Mouse (Mus musculus) bone marrow, adult 2 months (tissue): ENCODE measurements at regions not wholly inside any gene's neighbourhood (a gene's known extent, or its start where the extent isn't known, plus 50 kb on each side); places are given as distances from the start of the nearest gene placed in this dataset.

Experiments
- H3K27ac ChIP-seq: fragments of 200-500 bp; 2 replicates; pipeline ENCODE4 v1.5.1; 2012; ENCODE audit warnings: low read depth, mild to moderate bottlenecking, control low read depth, inconsistent platforms, low read length; ENCODE audit not compliant: control insufficient read depth, poor library complexity, insufficient read depth
- H3K4me1 ChIP-seq: fragments of 200-500 bp; 2 replicates; pipeline ENCODE4 v1.6.1; 2011; ENCODE audit warnings: low read length; ENCODE audit not compliant: control insufficient read depth, insufficient read depth
- H3K4me3 ChIP-seq: fragments of 200-500 bp; replicated peaks from 2 replicates; pipeline ENCODE3; 2011; ENCODE audit warnings: mild to moderate bottlenecking, low read depth, low read length, control low read depth; ENCODE audit not compliant: control insufficient read depth
- CTCF ChIP-seq: fragments of 200-500 bp; IDR thresholded peaks from 2 replicates; pipeline ENCODE4 v1.5.1; 2011; ENCODE audit warnings: low read length, control low read depth; ENCODE audit not compliant: control insufficient read depth, insufficient read depth
- POLR2A ChIP-seq: fragments of 200-500 bp; IDR thresholded peaks from 2 replicates; pipeline ENCODE4 v1.6.1; 2011; ENCODE audit warnings: low read depth, mild to moderate bottlenecking, control low read depth, low read length, borderline replicate concordance; ENCODE audit not compliant: control insufficient read depth
- WGBS: fragments of 180-500 bp; shearing (Covaris S2); methylation state at CpG from one replicate; pipeline ENCODE4 v1.1.7; 2018; 5-methylcytosine and 5-hydroxymethylcytosine counted together

- no peaks in the 10 kb centered on the region for H3K4me1 ChIP-seq
- TF ChIP-seq CTCF: no peak
- TF ChIP-seq POLR2A: no peak
- 68% methylated on average over 3 of the region's 3 CpGs for WGBS
- no peak overlapping the region for H3K4me3 ChIP-seq
- no peak overlapping the region for H3K27ac ChIP-seq
Observed at GRCm38 (mm10) chr2:179181366-179181765, 260.9 kb upstream of the Cdh4 start.

GRCm38 (mm10) chr2:179182123-179182522 lies 260.1 kb upstream of the Cdh4 start:
- Histone ChIP-seq H3K27ac (no peak overlapping the region), H3K4me3 (no peak overlapping the region), H3K4me1 (no peaks in the 10 kb centered on the region)
- TF ChIP-seq POLR2A (no peak), CTCF (no peak)
- 84% methylated on average over 4 of the region's 4 CpGs for WGBS

GRCm38 (mm10) chr2:179192906-179193496 lies 249.2 kb upstream of the Cdh4 start:
- 69% methylated on average over 6 of the region's 6 CpGs for WGBS
- no peak overlapping the region for H3K4me3 ChIP-seq
- no peak overlapping the region for H3K27ac ChIP-seq
- H3K4me1 ChIP-seq: no peaks in the 10 kb centered on the region
- TF ChIP-seq POLR2A (no peak), CTCF (no peak)

- Histone ChIP-seq H3K4me3 (no peak overlapping the region), H3K27ac (no peak overlapping the region), H3K4me1 (no peaks in the 10 kb centered on the region)
- 42% methylated on average over 9 of the region's 9 CpGs for WGBS
- TF ChIP-seq CTCF (peak; percentile 71), POLR2A (no peak)
Observed at GRCm38 (mm10) chr2:179193507-179194160, 248.6 kb upstream of the Cdh4 start.

- no peak overlapping the region for H3K27ac ChIP-seq
- H3K4me3 ChIP-seq: no peak overlapping the region
- 81% methylated on average over 1 of the region's 1 CpGs for WGBS
- no peaks in the 10 kb centered on the region for H3K4me1 ChIP-seq
- no peak for TF ChIP-seq POLR2A
- TF ChIP-seq CTCF: no peak
Observed at GRCm38 (mm10) chr2:179197471-179197870, 244.8 kb upstream of the Cdh4 start.

- no peak overlapping the region for H3K4me3 ChIP-seq
- no peaks in the 10 kb centered on the region for H3K4me1 ChIP-seq
- WGBS: 7% methylated on average over 6 of the region's 6 CpGs
- no peak overlapping the region for H3K27ac ChIP-seq
- TF ChIP-seq CTCF (no peak), POLR2A (no peak)
Observed at GRCm38 (mm10) chr2:179200495-179200894, 241.7 kb upstream of the Cdh4 start.

- no peak overlapping the region for H3K27ac ChIP-seq
- no peaks in the 10 kb centered on the region for H3K4me1 ChIP-seq
- no peak for TF ChIP-seq POLR2A
- no peak for TF ChIP-seq CTCF
- 65% methylated on average over 10 of the region's 10 CpGs for WGBS
- no peak overlapping the region for H3K4me3 ChIP-seq
Observed at GRCm38 (mm10) chr2:179210164-179210805, 231.9 kb upstream of the Cdh4 start.

- WGBS: 75% methylated on average over 2 of the region's 2 CpGs
- no peak overlapping the region for H3K4me3 ChIP-seq
- no peaks in the 10 kb centered on the region; the same call in 1 of the 2 replicates for H3K4me1 ChIP-seq
- no peak overlapping the region for H3K27ac ChIP-seq
- TF ChIP-seq POLR2A (no peak), CTCF (no peak)
Observed at GRCm38 (mm10) chr2:179216773-179217172, 225.5 kb upstream of the Cdh4 start.
